Mouse (Mus musculus): ENCODE measurements around the gene Zfp524. TPM values are rescaled to one million over a fixed set of nuclear protein-coding genes. Genes with fewer than 3 reads are reported as not detected.

The Zfp524 gene
- polyA plus RNA-seq, 1 experiment from 2014 or later, result 9.1 TPM

DNA sequence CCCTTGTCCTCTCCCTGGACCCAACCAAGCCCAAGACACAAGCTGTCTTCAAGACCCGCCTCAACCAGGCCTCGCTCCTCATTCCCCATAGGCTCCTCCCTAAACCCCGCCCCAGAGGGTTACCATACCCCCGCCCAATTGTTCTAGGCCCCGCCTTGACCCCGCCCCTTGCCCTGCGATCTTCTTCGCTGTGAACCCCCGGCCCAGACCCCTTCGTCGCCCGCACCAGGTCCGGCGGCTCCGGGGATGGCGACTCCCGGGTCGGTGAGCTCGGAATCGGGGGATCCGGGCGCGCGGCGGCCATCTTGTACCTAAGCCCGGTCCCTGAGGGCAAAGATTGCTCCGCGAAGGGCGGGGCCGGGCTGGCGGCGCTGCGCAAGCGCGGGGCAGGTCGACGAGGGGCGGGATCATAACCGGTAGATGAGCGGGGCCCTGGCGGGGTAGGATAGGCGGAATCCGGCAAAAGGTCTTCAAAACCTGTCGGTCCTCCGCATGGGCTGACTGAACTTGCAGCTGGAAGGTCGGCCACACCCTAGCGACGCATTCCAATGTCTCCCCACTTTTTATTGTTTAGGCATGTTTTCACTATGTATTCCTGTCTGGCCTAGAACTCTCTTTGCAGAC is 24.0 kb downstream of the Zfp524 start, which contains the start of gene Zfp784:
Gene Zfp784, minus strand, starts transcription at position 338 of the 624 bp plus-strand sequence.
- DNase-seq, result peak; percentile 94
- Histone ChIP-seq H3K9ac (replicated peaks) (peak within 1 kb of the TSS; percentile 68), H3K4me1 (ENCODE audit: insufficient read depth) (peaks cover 14% of the 10 kb centered on the region), H3K27ac (ENCODE audit: low read depth) (peak within 1 kb of the TSS; percentile 94), H3K9me3 (ENCODE audit: low read length) (no peaks in the 10 kb centered on the region), H3K4me2 (ENCODE audit: low read depth, low read length) (peak within 1 kb of the TSS; percentile 69), H3K36me3 (replicated peaks; ENCODE audit: insufficient read depth, low read length) (no peaks in the 10 kb centered on the region; the same call in none of the 2 replicates), H3K4me3 (ENCODE audit: low read depth, low read length) (peak within 1 kb of the TSS; percentile 67), H3K27me3 (ENCODE audit: insufficient read depth, low read length) (no peaks in the 10 kb centered on the region)
- ATAC-seq, result peak; percentile 99
- WGBS (ENCODE audit: insufficient replicate concordance), result under 1% methylated on average over 46 of the region's 48 CpGs
- TF ChIP-seq CTCF (IDR thresholded peaks at IDR 0.05; ENCODE audit: low read depth) (no peak), EP300 (IDR thresholded peaks at IDR 0.05; ENCODE audit: low read depth) (peak; percentile 17; the same call in 1 of the 2 replicates)

DNA sequence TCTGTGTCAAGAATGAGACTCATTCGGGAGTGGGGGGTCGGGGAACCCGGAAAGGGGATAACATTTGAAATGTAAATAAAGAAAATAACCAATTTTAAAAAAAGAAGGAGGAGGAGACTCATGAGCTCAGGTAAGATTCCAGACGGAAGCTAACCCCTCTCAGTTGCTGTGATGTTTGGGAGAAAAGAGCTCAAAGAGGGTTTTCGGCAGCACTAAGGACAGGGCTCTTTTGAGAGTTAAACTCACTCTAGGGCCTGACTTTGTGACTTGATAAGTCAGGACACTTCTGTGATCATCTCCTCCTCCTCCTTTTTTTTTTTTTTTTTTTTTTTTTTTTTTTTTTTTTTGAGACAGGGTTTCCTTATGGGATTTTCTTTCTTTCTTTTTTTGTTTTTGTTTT is 24.7 kb downstream of the Zfp524 start:
- DNase-seq, result no peak
- Histone ChIP-seq H3K4me2 (ENCODE audit: low read depth, low read length) (peak overlapping the region; percentile 69), H3K4me1 (ENCODE audit: insufficient read depth) (peaks cover 14% of the 10 kb centered on the region), H3K4me3 (ENCODE audit: low read depth, low read length) (peak overlapping the region; percentile 67), H3K27ac (ENCODE audit: low read depth) (peak overlapping the region; percentile 94; the same call in 1 of the 2 replicates), H3K27me3 (ENCODE audit: insufficient read depth, low read length) (no peaks in the 10 kb centered on the region), H3K9me3 (ENCODE audit: low read length) (no peaks in the 10 kb centered on the region), H3K36me3 (replicated peaks; ENCODE audit: insufficient read depth, low read length) (no peaks in the 10 kb centered on the region; the same call in 1 of the 2 replicates), H3K9ac (replicated peaks) (peak overlapping the region; percentile 68)
- no peak for ATAC-seq
- 26% methylated on average over 5 of the region's 5 CpGs for WGBS (ENCODE audit: insufficient replicate concordance)
- no peak for TF ChIP-seq CTCF (IDR thresholded peaks at IDR 0.05; ENCODE audit: low read depth)
- no peak for TF ChIP-seq EP300 (IDR thresholded peaks at IDR 0.05; ENCODE audit: low read depth)

DNA sequence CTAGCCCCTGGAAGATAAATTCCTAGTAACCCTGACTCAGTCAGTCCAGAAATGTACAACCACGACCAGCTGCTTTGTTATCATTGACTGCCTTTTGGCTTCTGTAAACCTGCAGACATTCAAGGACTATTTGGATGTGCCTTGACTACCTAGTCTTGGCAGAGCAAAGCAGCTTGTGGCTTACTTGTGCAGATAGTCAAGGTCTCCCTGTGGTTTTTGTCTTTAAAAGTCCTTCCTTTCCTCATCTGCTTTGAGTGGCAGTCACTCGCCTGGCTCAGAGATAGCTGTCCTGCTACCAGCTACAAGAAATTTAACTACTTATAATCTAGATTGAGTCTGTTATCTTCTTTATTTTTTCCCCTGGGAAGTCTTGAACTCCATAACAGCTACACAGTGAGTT is 30.8 kb downstream of the Zfp524 start:
- H3K4me2 ChIP-seq (ENCODE audit: low read depth, low read length), result no peak overlapping the region
- H3K4me3 ChIP-seq (ENCODE audit: low read depth, low read length), result no peak overlapping the region
- 42% methylated on average over 2 of the region's 2 CpGs for WGBS (ENCODE audit: insufficient replicate concordance)
- TF ChIP-seq CTCF (IDR thresholded peaks at IDR 0.05; ENCODE audit: low read depth) (no peak), EP300 (IDR thresholded peaks at IDR 0.05; ENCODE audit: low read depth) (no peak)
- no peaks in the 10 kb centered on the region for H3K27me3 ChIP-seq (ENCODE audit: insufficient read depth, low read length)
- no peak overlapping the region for H3K9ac ChIP-seq (replicated peaks)
- DNase-seq, result no peak
- no peaks in the 10 kb centered on the region for H3K9me3 ChIP-seq (ENCODE audit: low read length)
- ATAC-seq, result no peak
- H3K27ac ChIP-seq (ENCODE audit: low read depth), result no peak overlapping the region
- no peaks in the 10 kb centered on the region for H3K36me3 ChIP-seq (replicated peaks; ENCODE audit: insufficient read depth, low read length)
- H3K4me1 ChIP-seq (ENCODE audit: insufficient read depth), result no peaks in the 10 kb centered on the region

DNA sequence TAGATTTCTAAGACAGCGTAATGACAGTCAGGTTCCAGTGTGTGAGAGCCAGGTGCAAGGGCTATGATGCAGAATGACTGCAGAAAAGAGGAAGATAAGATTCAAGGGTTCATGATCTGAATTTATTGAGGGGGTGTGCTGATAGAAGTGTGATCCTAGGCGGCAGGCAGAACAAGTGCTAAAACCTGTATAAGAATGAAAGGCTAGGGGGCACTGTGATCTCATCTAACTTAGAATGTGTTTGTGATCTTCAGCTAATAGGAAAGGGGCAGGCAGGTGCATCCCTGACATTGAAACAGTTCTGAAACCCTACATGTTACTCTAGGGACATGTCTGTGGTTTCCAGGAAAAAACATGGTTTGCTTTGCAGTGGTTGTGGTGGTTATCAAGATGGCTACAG is 31.9 kb downstream of the Zfp524 start:
- H3K9ac ChIP-seq (replicated peaks), result no peak overlapping the region
- ATAC-seq, result no peak
- H3K4me1 ChIP-seq (ENCODE audit: insufficient read depth), result peaks cover 4% of the 10 kb centered on the region
- no peaks in the 10 kb centered on the region for H3K36me3 ChIP-seq (replicated peaks; ENCODE audit: insufficient read depth, low read length)
- H3K4me2 ChIP-seq (ENCODE audit: low read depth, low read length), result no peak overlapping the region
- H3K27me3 ChIP-seq (ENCODE audit: insufficient read depth, low read length), result peaks cover 7% of the 10 kb centered on the region; the same call in 1 of the 2 replicates
- H3K4me3 ChIP-seq (ENCODE audit: low read depth, low read length), result no peak overlapping the region
- no peaks in the 10 kb centered on the region for H3K9me3 ChIP-seq (ENCODE audit: low read length)
- no peak overlapping the region for H3K27ac ChIP-seq (ENCODE audit: low read depth)
- DNase-seq, result no peak
- TF ChIP-seq EP300 (IDR thresholded peaks at IDR 0.05; ENCODE audit: low read depth) (no peak), CTCF (IDR thresholded peaks at IDR 0.05; ENCODE audit: low read depth) (peak; percentile 36; the same call in 1 of the 2 replicates)
- WGBS (ENCODE audit: insufficient replicate concordance), result 60% methylated on average over 2 of the region's 2 CpGs

DNA sequence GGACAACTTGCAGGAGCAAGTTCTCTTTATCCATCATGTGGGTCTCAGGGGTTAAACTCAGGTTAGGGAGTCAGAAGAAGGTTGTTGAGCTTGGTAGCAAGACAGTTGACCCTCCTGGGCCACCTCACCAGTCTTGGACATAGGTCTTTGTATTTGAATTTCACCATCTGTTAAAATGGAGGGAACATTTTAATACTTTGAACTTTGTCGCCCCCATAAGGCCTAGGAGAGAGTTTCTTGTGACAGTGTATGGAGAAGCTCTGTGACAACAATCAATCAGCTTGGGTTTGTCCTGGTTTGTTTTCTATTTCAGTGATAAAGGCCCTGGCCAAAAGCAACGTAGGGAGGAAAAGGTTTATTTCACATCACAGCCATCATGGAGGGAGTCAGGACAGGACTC is 33.1 kb downstream of the Zfp524 start:
- DNase-seq (no peak), ATAC-seq (no peak)
- 12% methylated on average over 2 of the region's 2 CpGs for WGBS (ENCODE audit: insufficient replicate concordance)
- Histone ChIP-seq H3K4me1 (ENCODE audit: insufficient read depth) (peaks cover 10% of the 10 kb centered on the region), H3K27me3 (ENCODE audit: insufficient read depth, low read length) (peaks cover 19% of the 10 kb centered on the region), H3K9me3 (ENCODE audit: low read length) (no peaks in the 10 kb centered on the region), H3K9ac (replicated peaks) (no peak overlapping the region), H3K4me3 (ENCODE audit: low read depth, low read length) (no peak overlapping the region), H3K4me2 (ENCODE audit: low read depth, low read length) (no peak overlapping the region), H3K27ac (ENCODE audit: low read depth) (no peak overlapping the region), H3K36me3 (replicated peaks; ENCODE audit: insufficient read depth, low read length) (no peaks in the 10 kb centered on the region)
- peak; percentile 61 for TF ChIP-seq CTCF (IDR thresholded peaks at IDR 0.05; ENCODE audit: low read depth)
- TF ChIP-seq EP300 (IDR thresholded peaks at IDR 0.05; ENCODE audit: low read depth), result no peak

DNA sequence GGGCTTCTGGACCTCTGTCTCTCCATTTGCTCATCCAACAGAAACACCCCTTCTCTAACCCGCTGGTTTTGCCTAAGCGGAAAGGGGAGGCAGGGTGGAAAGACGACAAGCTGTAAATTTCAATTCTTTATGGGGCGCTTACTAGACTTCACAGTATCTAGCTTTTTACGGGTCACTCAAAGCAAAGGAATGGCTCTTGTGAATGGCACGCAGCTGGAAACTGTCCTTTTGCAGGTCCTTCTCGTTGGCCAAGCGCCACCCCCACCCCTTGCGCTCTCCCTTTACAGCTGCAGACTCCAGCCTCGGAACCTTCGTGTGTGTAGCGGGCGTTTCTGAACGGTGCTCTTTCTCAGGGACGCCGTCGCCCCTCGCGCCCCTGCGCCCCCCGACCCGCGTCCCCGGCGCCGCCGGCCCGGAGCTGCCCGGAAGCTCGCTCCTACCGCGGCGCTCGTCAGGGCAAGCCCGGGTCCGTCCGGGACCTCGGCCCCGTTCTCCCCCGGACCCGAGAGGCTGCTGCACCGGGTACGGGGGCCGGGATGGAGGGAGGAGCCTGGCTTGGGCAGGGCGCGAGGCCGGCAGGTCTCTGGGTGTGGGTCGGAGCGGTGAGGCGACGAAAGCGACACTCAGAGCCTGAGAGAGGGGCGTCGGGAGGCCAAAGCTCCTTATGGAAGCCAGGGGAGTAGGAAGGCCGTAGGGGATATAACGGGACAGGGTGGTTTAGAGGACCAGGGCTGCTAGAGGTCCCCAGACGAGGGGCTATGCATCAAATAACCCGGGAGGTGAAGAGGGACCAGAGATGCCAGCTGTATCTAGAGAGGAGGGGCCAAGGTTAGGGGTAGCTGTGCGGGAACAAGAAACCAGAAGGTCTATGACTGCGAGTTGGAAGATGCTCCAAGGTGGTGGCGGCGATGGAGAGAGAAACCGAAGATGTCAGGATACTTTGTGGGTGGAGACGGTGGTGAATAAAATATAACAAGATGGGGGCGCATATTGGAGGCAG is 37.3 kb downstream of the Zfp524 start, which contains the start of gene Zfp580:
Gene Zfp580, plus strand, starts transcription at position 346 of the 1,000 bp plus-strand sequence.
- Histone ChIP-seq H3K9me3 (ENCODE audit: low read length) (no peaks in the 10 kb centered on the region), H3K27me3 (ENCODE audit: insufficient read depth, low read length) (peaks cover 61% of the 10 kb centered on the region), H3K4me3 (ENCODE audit: low read depth, low read length) (peak within 1 kb of the TSS; percentile 68), H3K9ac (replicated peaks) (peak within 1 kb of the TSS; percentile 77), H3K4me2 (ENCODE audit: low read depth, low read length) (peak within 1 kb of the TSS; percentile 81), H3K27ac (ENCODE audit: low read depth) (peak within 1 kb of the TSS; percentile 51; the same call in 1 of the 2 replicates), H3K4me1 (ENCODE audit: insufficient read depth) (peaks cover 20% of the 10 kb centered on the region), H3K36me3 (replicated peaks; ENCODE audit: insufficient read depth, low read length) (no peaks in the 10 kb centered on the region)
- whole genome bisulfite sequencing (ENCODE audit: insufficient replicate concordance), result under 1% methylated on average over 65 of the region's 65 CpGs
- TF ChIP-seq EP300 (IDR thresholded peaks at IDR 0.05; ENCODE audit: low read depth), result no peak
- DNase-seq, result peak; percentile 70
- ATAC-seq, result peak; percentile 88
